Mouse (Mus musculus) MEL (cell line): ENCODE measurements around the gene Pbx2. TPM values are rescaled to one million over a fixed set of nuclear protein-coding genes. Genes with fewer than 3 reads are reported as not detected.

Experiments used
- DNase-seq: peaks from one replicate; pipeline ENCODE4 v3.0.0; 2011; ENCODE audit warnings: low read depth, low spot score
- H3K27ac ChIP-seq: 2 replicates; pipeline ENCODE4 v1.5.1; 2012; ENCODE audit warnings: low read depth, mild to moderate bottlenecking, control low read depth, low read length, moderate library complexity; ENCODE audit not compliant: control insufficient read depth
- H3K27me3 ChIP-seq, 2 experiments: fragments of 150-350 bp in 1 of 2; sonication (generic) in 1 of 2; 2 replicates each; pipeline ENCODE4 v1.6.1; 2012; ENCODE audit warnings: low read length in 2 of 2, mild to moderate bottlenecking in 2 of 2, improper control_type of control experiment in 1 of 2, moderate library complexity in 1 of 2; ENCODE audit not compliant: insufficient read depth in 2 of 2, control insufficient read depth in 1 of 2
- H3K36me3 ChIP-seq, 2 experiments: 2 replicates each; pipeline ENCODE4 v1.6.1; 2012 to 2014; ENCODE audit warnings: low read length in 2 of 2, improper control_type of control experiment in 1 of 2, inconsistent platforms in 1 of 2, mild to moderate bottlenecking in 1 of 2; ENCODE audit not compliant: insufficient read depth in 2 of 2, control insufficient read depth in 1 of 2
- H3K4me1 ChIP-seq, 2 experiments: fragments of 150-350 bp in 1 of 2; sonication (generic) in 1 of 2; 2 replicates each; pipeline ENCODE4 v1.6.1; 2012; ENCODE audit warnings: low read length in 2 of 2, improper control_type of control experiment in 1 of 2, mild to moderate bottlenecking in 1 of 2; ENCODE audit not compliant: insufficient read depth in 2 of 2, control insufficient read depth in 1 of 2
- H3K4me3 ChIP-seq, 2 experiments: fragments of 150-350 bp in 1 of 2; sonication (generic) in 1 of 2; 2 replicates each; pipeline ENCODE4 v1.5.1; 2012; ENCODE audit warnings: low read depth in 2 of 2, low read length in 2 of 2, mild to moderate bottlenecking in 2 of 2, moderate library complexity in 2 of 2, control low read depth in 1 of 2, improper control_type of control experiment in 1 of 2; ENCODE audit not compliant: control insufficient read depth in 1 of 2, insufficient read depth in 1 of 2
- H3K79me2 ChIP-seq: 2 replicates; pipeline ENCODE4 v1.6.1; 2012; ENCODE audit warnings: mild to moderate bottlenecking, low read length, moderate library complexity; ENCODE audit not compliant: control insufficient read depth, poor library complexity, insufficient read depth
- H3K9ac ChIP-seq: 2 replicates; pipeline ENCODE4 v1.6.1; 2012; ENCODE audit warnings: low read depth, mild to moderate bottlenecking, control low read depth, low read length, moderate library complexity; ENCODE audit not compliant: control insufficient read depth, poor library complexity, severe bottlenecking
- H3K9me3 ChIP-seq: fragments of 150-350 bp; sonication (generic); replicated peaks from 2 replicates; pipeline ENCODE4 v1.6.1; 2012; ENCODE audit warnings: mild to moderate bottlenecking, low read length, improper control_type of control experiment, moderate library complexity; ENCODE audit not compliant: insufficient read depth
- CHD1 ChIP-seq: IDR thresholded peaks from 2 replicates; pipeline ENCODE4 v1.6.1; 2012; ENCODE audit warnings: low read depth, mild to moderate bottlenecking, inconsistent platforms, low read length, improper control_type of control experiment
- ELF1 ChIP-seq: IDR thresholded peaks from 2 replicates; pipeline ENCODE4 v1.6.1; 2014; ENCODE audit warnings: low read depth, mild to moderate bottlenecking, inconsistent platforms, low read length, improper control_type of control experiment, moderate library complexity
- ETS1 ChIP-seq: IDR thresholded peaks from 2 replicates; pipeline ENCODE4 v1.6.1; 2012; ENCODE audit warnings: low read depth, mild to moderate bottlenecking, inconsistent platforms, low read length, improper control_type of control experiment, moderate library complexity
- GABPA ChIP-seq: IDR thresholded peaks from 2 replicates; pipeline ENCODE4 v1.6.1; 2012; ENCODE audit warnings: low read depth, mild to moderate bottlenecking, inconsistent platforms, low read length, improper control_type of control experiment, moderate library complexity
- GATA1 ChIP-seq: IDR thresholded peaks from 2 replicates; pipeline ENCODE4 v1.6.1; 2011; ENCODE audit warnings: low read depth, low read length, improper control_type of control experiment
- JUND ChIP-seq: IDR thresholded peaks from 2 replicates; pipeline ENCODE4 v1.6.1; 2011; ENCODE audit warnings: low read depth, mild to moderate bottlenecking, improper control_type of control experiment, low read length
- MAFK ChIP-seq: IDR thresholded peaks from 2 replicates; pipeline ENCODE4 v1.6.1; 2011; ENCODE audit warnings: low read depth, mild to moderate bottlenecking, low read length, improper control_type of control experiment, borderline replicate concordance
- MAX ChIP-seq: IDR thresholded peaks from 2 replicates; pipeline ENCODE4 v1.6.1; 2011; ENCODE audit warnings: low read length, improper control_type of control experiment
- MAZ ChIP-seq: IDR thresholded peaks from 2 replicates; pipeline ENCODE4 v1.6.1; 2012; ENCODE audit warnings: low read depth, mild to moderate bottlenecking, inconsistent platforms, low read length, improper control_type of control experiment
- MYB ChIP-seq: IDR thresholded peaks from 2 replicates; pipeline ENCODE4 v1.6.1; 2011; ENCODE audit warnings: mild to moderate bottlenecking, low read depth, low read length, improper control_type of control experiment
- MYC ChIP-seq: IDR thresholded peaks from 2 replicates; pipeline ENCODE4 v1.6.1; 2011; ENCODE audit warnings: low read depth, mild to moderate bottlenecking, low read length, improper control_type of control experiment, moderate library complexity
- NELFE ChIP-seq: IDR thresholded peaks from 2 replicates; pipeline ENCODE4 v1.6.1; 2011; ENCODE audit warnings: low read depth, low read length, improper control_type of control experiment
- NRF1 ChIP-seq: IDR thresholded peaks from 2 replicates; pipeline ENCODE4 v1.6.1; 2014; ENCODE audit warnings: low read depth, mild to moderate bottlenecking, inconsistent platforms, low read length, improper control_type of control experiment, moderate library complexity; ENCODE audit not compliant: poor library complexity, insufficient read depth, severe bottlenecking
- POLR2A ChIP-seq, 2 experiments: IDR thresholded peaks; 2 replicates each; pipeline ENCODE4 v1.6.1; 2011 to 2012; ENCODE audit warnings: low read length in 2 of 2, mild to moderate bottlenecking in 2 of 2, control low read depth in 1 of 2, improper control_type of control experiment in 1 of 2, low read depth in 1 of 2, moderate library complexity in 1 of 2; ENCODE audit not compliant: control insufficient read depth in 1 of 2, insufficient read depth in 1 of 2, poor library complexity in 1 of 2
- POLR2AphosphoS2 ChIP-seq: IDR thresholded peaks from 2 replicates; pipeline ENCODE4 v1.6.1; 2011; ENCODE audit warnings: low read length, improper control_type of control experiment
- POLR2AphosphoS5 ChIP-seq: IDR thresholded peaks from 2 replicates; pipeline ENCODE4 v1.6.1; 2012; ENCODE audit warnings: low read depth, borderline replicate concordance, mild to moderate bottlenecking, inconsistent platforms, low read length, moderate library complexity, mixed read lengths
- RAD21 ChIP-seq: IDR thresholded peaks from 2 replicates; pipeline ENCODE4 v1.6.1; 2011; ENCODE audit warnings: mild to moderate bottlenecking, low read depth, low read length, improper control_type of control experiment
- RCOR1 ChIP-seq: IDR thresholded peaks from 2 replicates; pipeline ENCODE4 v1.6.1; 2012; ENCODE audit warnings: low read depth, mild to moderate bottlenecking, inconsistent platforms, low read length, improper control_type of control experiment
- SIN3A ChIP-seq: IDR thresholded peaks from 2 replicates; pipeline ENCODE4 v1.6.1; 2012; ENCODE audit warnings: low read length, improper control_type of control experiment, inconsistent platforms
- TAL1 ChIP-seq: IDR thresholded peaks from 2 replicates; pipeline ENCODE4 v1.6.1; 2012; ENCODE audit warnings: mild to moderate bottlenecking, inconsistent platforms, low read length, moderate library complexity, mixed read lengths
- TBP ChIP-seq: IDR thresholded peaks from 2 replicates; pipeline ENCODE4 v1.8.0; 2011; ENCODE audit warnings: low read depth, low read length, improper control_type of control experiment
- TCF12 ChIP-seq: IDR thresholded peaks from 2 replicates; pipeline ENCODE4 v1.6.1; 2014; ENCODE audit warnings: low read depth, mild to moderate bottlenecking, inconsistent platforms, low read length, improper control_type of control experiment, moderate library complexity
- USF1 ChIP-seq: IDR thresholded peaks from 2 replicates; pipeline ENCODE4 v1.6.1; 2014; ENCODE audit warnings: low read depth, mild to moderate bottlenecking, inconsistent platforms, low read length, improper control_type of control experiment, moderate library complexity
- USF2 ChIP-seq, 2 experiments: IDR thresholded peaks; 2 replicates each; pipeline ENCODE4 v1.6.1; 2011 to 2012; ENCODE audit warnings: improper control_type of control experiment in 2 of 2, low read length in 2 of 2, borderline replicate concordance in 1 of 2, inconsistent platforms in 1 of 2, low read depth in 1 of 2, mild to moderate bottlenecking in 1 of 2; ENCODE audit not compliant: insufficient read depth in 1 of 2
- ZC3H11A ChIP-seq: IDR thresholded peaks from 2 replicates; pipeline ENCODE4 v1.6.1; 2012; ENCODE audit warnings: low read depth, mild to moderate bottlenecking, inconsistent platforms, low read length, improper control_type of control experiment
- ZKSCAN1 ChIP-seq: IDR thresholded peaks from 2 replicates; pipeline ENCODE4 v1.6.1; 2012; ENCODE audit warnings: low read depth, mild to moderate bottlenecking, inconsistent platforms, low read length, improper control_type of control experiment, moderate library complexity
- ZMIZ1 ChIP-seq: IDR thresholded peaks from 2 replicates; pipeline ENCODE4 v1.6.1; 2012; ENCODE audit warnings: low read depth, mild to moderate bottlenecking, inconsistent platforms, low read length, improper control_type of control experiment, moderate library complexity
- ZNF384 ChIP-seq: IDR thresholded peaks from 2 replicates; pipeline ENCODE4 v1.6.1; 2012; ENCODE audit warnings: low read depth, mild to moderate bottlenecking, inconsistent platforms, low read length, improper control_type of control experiment
- polyA plus RNA-seq, 2 experiments: library from polyadenylated mRNA; stranded (reverse) in 1 of 2; unstranded in 1 of 2; fragments of >175 nt in 1 of 2; fragments of >200 nt in 1 of 2; gene quantifications; 2 replicates each; pipeline versions ENCODE4 v1.2.1 to v1.2.4; 2012; ENCODE audit warnings: low replicate concordance in 2 of 2, low read depth in 1 of 2; ENCODE audit not compliant: insufficient read length in 2 of 2, insufficient read depth in 1 of 2, missing spikeins in 1 of 2
- total RNA-seq: library from RNA; depleted of rRNA; stranded (reverse); fragments of 300-350 nt; gene quantifications from 2 replicates; pipeline ENCODE4 v1.2.3, GENCODE M21; 2012

Pbx2 gene
- total and polyA plus RNA-seq, 3 experiments, result 40.3 to 76.7 TPM; not detected in 1

DNA sequence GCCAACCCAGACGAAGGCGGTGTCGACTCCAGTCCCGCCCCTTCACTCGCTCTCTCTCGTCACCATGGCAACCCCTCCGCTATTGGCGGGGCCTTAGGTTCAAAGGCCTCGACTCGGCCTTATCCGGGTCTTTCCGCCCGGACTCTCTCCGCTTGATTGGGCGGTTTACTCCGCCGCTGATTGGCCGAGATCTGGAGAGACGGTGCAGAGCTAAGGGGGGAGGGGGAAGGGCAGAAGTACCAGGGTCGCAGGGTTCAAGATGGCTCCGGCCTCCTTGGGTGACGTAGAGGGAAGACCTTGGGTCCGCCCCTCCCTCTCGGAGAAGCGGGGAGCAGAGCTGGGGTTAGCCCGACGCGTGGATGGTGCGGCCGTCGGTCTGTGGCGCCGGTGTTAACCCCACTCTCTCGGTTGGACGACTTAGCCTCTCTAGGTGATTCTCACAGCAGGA, 13.0 kb downstream of the Pbx2 start, which contains the start of gene Agpat1 (continued):
- TF ChIP-seq ZMIZ1, result peak; percentile 83
- TF ChIP-seq POLR2A (IDR thresholded peaks at IDR 0.05; ENCODE audit: control insufficient read depth in 1 of 2, insufficient read depth in 1 of 2, low read depth in 1 of 2, low read length in 2 of 2, poor library complexity in 1 of 2), result peak; percentile 91 to 92
- no peak for TF ChIP-seq SIN3A
- TF ChIP-seq ZNF384, result no peak
- TF ChIP-seq TCF12, result peak; percentile 75
- TF ChIP-seq NELFE, result peak; percentile 95
- TF ChIP-seq POLR2AphosphoS5, result 0 out of 2 replicates have a peak, but pooled peaks have one; percentile 10
- no peak for TF ChIP-seq JUND
- peak; percentile 21; the same call in 1 of the 2 replicates for TF ChIP-seq ELF1
- no peak for TF ChIP-seq RAD21
- TF ChIP-seq MYB, result no peak

DNA sequence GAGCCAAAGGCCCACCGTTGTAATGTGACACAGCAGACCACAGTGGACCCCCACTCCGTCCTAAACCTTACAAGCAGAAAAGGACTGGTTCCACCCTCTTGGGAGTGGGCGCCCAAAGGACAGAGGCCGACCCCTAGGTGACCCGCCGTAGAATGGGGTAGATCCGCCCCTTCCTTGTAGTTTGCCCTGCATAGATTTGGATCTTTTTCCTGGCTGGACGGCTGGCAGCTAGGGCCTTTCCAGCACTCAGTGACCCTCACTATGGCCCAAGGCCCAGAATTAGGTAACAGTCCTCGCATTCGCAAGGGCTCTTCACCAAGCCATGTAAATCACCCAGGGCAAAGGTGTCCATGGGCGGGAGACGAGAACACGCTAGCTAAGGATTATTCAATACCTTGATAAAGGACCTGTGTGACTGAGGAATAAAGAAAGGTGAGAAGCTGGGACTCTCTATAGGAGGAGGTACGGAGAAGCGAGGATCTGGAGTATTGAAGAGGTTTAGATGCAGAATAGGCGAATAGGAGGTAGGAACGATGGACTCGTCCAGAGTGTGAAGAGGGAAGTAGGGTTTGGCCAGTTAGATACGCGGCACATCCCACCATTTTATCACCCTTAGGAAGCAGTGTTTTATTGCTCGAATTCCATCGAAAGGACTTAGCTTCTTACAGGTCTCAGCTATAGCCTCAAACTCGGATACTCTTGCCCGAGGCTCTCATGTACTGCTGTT, 13.6 kb downstream of the Pbx2 start:
- Histone ChIP-seq H3K9ac (peak overlapping the region; percentile 98), H3K27me3 (no peaks in the 10 kb centered on the region), H3K4me1 (peaks cover 6 to 26% of the 10 kb centered on the region in 2 experiments; a peak in 3 of 4 replicates), H3K36me3 (peaks cover 0 to 10% of the 10 kb centered on the region in 2 experiments; a peak in 2 of 4 replicates), H3K9me3 (no peaks in the 10 kb centered on the region), H3K79me2 (peaks cover 53% of the 10 kb centered on the region), H3K4me3 (peak overlapping the region; percentile 95 to 99), H3K27ac (peak overlapping the region; percentile 87)
- peak; percentile 13; the same call in 1 of the 2 replicates for TF ChIP-seq MAZ
- TF ChIP-seq MYC, result no peak
- TF ChIP-seq TCF12, result no peak
- TF ChIP-seq SIN3A, result no peak
- no peak for TF ChIP-seq ZC3H11A
- peak; percentile 23; the same call in 1 of the 2 replicates for TF ChIP-seq GATA1
- 0 out of 2 replicates have a peak, but pooled peaks have one; percentile 19 for TF ChIP-seq POLR2AphosphoS2
- 0 out of 2 replicates have a peak, but pooled peaks have one; percentile 5 for TF ChIP-seq USF1
- peak; percentile 36; the same call in 1 of the 2 replicates for TF ChIP-seq MAX
- no peak for TF ChIP-seq USF2 (IDR thresholded peaks at IDR 0.05; ENCODE audit: borderline replicate concordance in 1 of 2, insufficient read depth in 1 of 2, low read depth in 1 of 2, low read length in 2 of 2)
- no peak for TF ChIP-seq ZMIZ1
- no peak for TF ChIP-seq MAFK
- TF ChIP-seq TBP, result 0 out of 2 replicates have a peak, but pooled peaks have one; percentile 52
- TF ChIP-seq CHD1, result peak; percentile 75; the same call in 1 of the 2 replicates
- TF ChIP-seq TAL1, result no peak
- TF ChIP-seq POLR2AphosphoS5, result 0 out of 2 replicates have a peak, but pooled peaks have one; percentile 7
- no peak for TF ChIP-seq GABPA
- no peak for TF ChIP-seq NRF1
- no peak for TF ChIP-seq ZKSCAN1
- 0 out of 2 replicates have a peak, but pooled peaks have one; percentile 2 for TF ChIP-seq ETS1
- 0 out of 2 replicates have a peak, but pooled peaks have one; percentile 13 for TF ChIP-seq RCOR1
- DNase-seq, result peak; percentile 78
